Mouse (Mus musculus) right cerebral cortex, postnatal 36 days (tissue): ENCODE results near the gene Ctbp1.
A peak's percentile ranks its signal among the peaks of the same experiment; 100 is the strongest.

Experiments
- DNase-seq, 2 experiments: peaks; one replicate each; pipeline ENCODE4 v3.0.0; 2022; ENCODE audit warnings: low spot score in 2 of 2, mixed read lengths in 1 of 2

The Ctbp1 gene

GRCm38 (mm10) chr5:33274953-33275454 lies at the start of gene Ctbp1:
Ctbp1 (minus strand) TSS chr5:33274994.
- peak; percentile 84 to 90 for DNase-seq

- no peak for DNase-seq
These were observed 49.7 kb upstream of the Ctbp1 start for GRCm38 (mm10) chr5:33324491-33324890.

- no peak for DNase-seq
These were observed 37.4 kb upstream of the Ctbp1 start for GRCm38 (mm10) chr5:33312192-33312591.

- DNase-seq = no peak
These were observed 36.1 kb upstream of the Ctbp1 start for GRCm38 (mm10) chr5:33310704-33311462.

- DNase-seq = no peak
These were observed 27.0 kb upstream of the Ctbp1 start for GRCm38 (mm10) chr5:33301801-33302200.

- no peak for DNase-seq
These were observed 22.4 kb upstream of the Ctbp1 start for GRCm38 (mm10) chr5:33297164-33297563.

GRCm38 (mm10) chr5:33293796-33294430 lies 19.1 kb upstream of the Ctbp1 start:
- DNase-seq = no peak

GRCm38 (mm10) chr5:33283951-33284350 lies 9.2 kb upstream of the Ctbp1 start:
- DNase-seq = no peak

GRCm38 (mm10) chr5:33281428-33281827 lies 6.6 kb upstream of the Ctbp1 start:
- DNase-seq = no peak

- DNase-seq = no peak
These were observed 4.2 kb upstream of the Ctbp1 start for GRCm38 (mm10) chr5:33278950-33279349.

- DNase-seq = no peak
These were observed 2.5 kb upstream of the Ctbp1 start for GRCm38 (mm10) chr5:33277286-33277685.

GRCm38 (mm10) chr5:33275754-33276153 lies 960 bp upstream of the Ctbp1 start:
- no peak for DNase-seq

- DNase-seq = peak; percentile 83 to 85
These were observed 475 bp downstream of the Ctbp1 start for GRCm38 (mm10) chr5:33274085-33274952.

GRCm38 (mm10) chr5:33273777-33274084 lies 1.1 kb downstream of the Ctbp1 start:
- no peak for DNase-seq

GRCm38 (mm10) chr5:33272845-33273776 lies 1.7 kb downstream of the Ctbp1 start:
- DNase-seq = no peak

GRCm38 (mm10) chr5:33272146-33272545 lies 2.6 kb downstream of the Ctbp1 start:
- DNase-seq = no peak

GRCm38 (mm10) chr5:33270568-33270967 lies 4.2 kb downstream of the Ctbp1 start:
- DNase-seq = peak; percentile 76 to 79

GRCm38 (mm10) chr5:33254416-33254815 lies 20.4 kb downstream of the Ctbp1 start:
- no peak for DNase-seq

GRCm38 (mm10) chr5:33248186-33248585 lies 26.6 kb downstream of the Ctbp1 start:
- DNase-seq = no peak

GRCm38 (mm10) chr5:33247387-33247786 lies 27.4 kb downstream of the Ctbp1 start:
- DNase-seq = no peak

- peak; percentile 22 to 25 for DNase-seq
These were observed 29.1 kb downstream of the Ctbp1 start for GRCm38 (mm10) chr5:33245701-33246100.
